Mouse (Mus musculus): ENCODE measurements around the gene D430041D05Rik. TPM values are rescaled to one million over a fixed set of nuclear protein-coding genes. Genes with fewer than 3 reads are reported as not detected.

D430041D05Rik gene
- polyA plus RNA-seq, 1 experiment from 2014 or later, result not detected

GRCm38 (mm10) chr2:104267049-104267448 is 143.8 kb downstream of the D430041D05Rik start:
- 40% methylated on average over 4 of the region's 4 CpGs for WGBS (ENCODE audit: insufficient replicate concordance)
- no peaks in the 10 kb centered on the region for H3K9me3 ChIP-seq (replicated peaks)
- no peak overlapping the region for H3K27ac ChIP-seq (replicated peaks)
- H3K4me3 ChIP-seq (replicated peaks), result no peak overlapping the region
- no peaks in the 10 kb centered on the region for H3K4me1 ChIP-seq (replicated peaks)
- H3K27me3 ChIP-seq, result no peaks in the 10 kb centered on the region
- no peak overlapping the region for H3K4me2 ChIP-seq
- ATAC-seq (ENCODE audit: insufficient read depth), result no peak
- no peak overlapping the region for H3K9ac ChIP-seq
- H3K36me3 ChIP-seq (replicated peaks), result no peaks in the 10 kb centered on the region

- H3K27ac ChIP-seq (replicated peaks), result no peak overlapping the region
Measured at GRCm38 (mm10) chr2:104261741-104262067, 149.1 kb downstream of the D430041D05Rik start.

DNA sequence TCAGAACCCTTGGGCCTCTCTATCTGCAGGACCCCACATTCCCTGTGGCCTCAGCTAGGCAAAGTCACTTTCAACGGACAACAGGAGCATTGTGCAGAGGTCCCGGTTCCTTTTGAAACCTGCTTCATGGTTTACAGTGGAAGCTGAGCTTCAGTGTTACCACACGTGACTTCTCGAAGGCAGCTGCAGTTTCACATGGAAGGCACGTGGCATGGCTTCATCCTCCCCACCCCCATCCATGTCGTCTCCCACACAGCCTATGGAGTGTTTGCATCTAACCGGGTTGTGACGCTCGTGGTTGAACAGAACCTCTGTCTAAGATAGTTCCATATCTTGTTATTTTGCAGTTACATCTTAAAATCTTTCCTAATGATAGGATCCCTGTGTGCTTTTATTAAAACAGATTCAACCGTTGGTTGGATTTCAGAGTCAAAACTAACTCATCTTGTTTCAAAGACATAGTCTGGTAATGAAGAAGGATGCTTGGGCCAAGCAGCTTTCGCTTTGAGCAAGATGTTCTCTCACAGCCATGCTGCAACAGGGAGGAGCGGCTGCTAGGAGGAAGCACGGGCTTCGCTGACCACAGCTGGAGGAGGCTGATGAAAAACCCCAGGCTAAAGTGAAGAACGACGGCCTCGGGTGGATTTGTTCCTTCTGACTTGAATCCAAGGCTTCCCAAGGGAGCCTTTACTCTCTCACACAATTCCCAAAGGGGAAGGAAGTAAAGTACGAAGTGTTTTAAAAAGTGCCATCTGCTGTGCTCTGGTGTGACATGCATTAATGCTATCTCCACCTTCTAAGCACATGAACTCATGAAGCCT is 149.7 kb downstream of the D430041D05Rik start:
- Histone ChIP-seq H3K9ac (no peak overlapping the region), H3K9me3 (replicated peaks) (no peaks in the 10 kb centered on the region), H3K4me2 (no peak overlapping the region), H3K27ac (replicated peaks) (no peak overlapping the region), H3K27me3 (no peaks in the 10 kb centered on the region), H3K4me1 (replicated peaks) (no peaks in the 10 kb centered on the region), H3K4me3 (replicated peaks) (no peak overlapping the region), H3K36me3 (replicated peaks) (no peaks in the 10 kb centered on the region)
- WGBS (ENCODE audit: insufficient replicate concordance), result 55% methylated on average over 18 of the region's 18 CpGs
- ATAC-seq (ENCODE audit: insufficient read depth), result no peak

More at GRCm38 (mm10) chr2:104261741-104262067, 149.1 kb downstream of the D430041D05Rik start:
- ATAC-seq (ENCODE audit: insufficient read depth), result no peak
- WGBS (ENCODE audit: insufficient replicate concordance), result 54% methylated on average over 4 of the region's 4 CpGs
- no peak overlapping the region for H3K9ac ChIP-seq
- H3K9me3 ChIP-seq (replicated peaks), result no peaks in the 10 kb centered on the region
- no peak overlapping the region for H3K4me3 ChIP-seq (replicated peaks)
- no peaks in the 10 kb centered on the region for H3K27me3 ChIP-seq
- no peak overlapping the region for H3K4me2 ChIP-seq
- H3K36me3 ChIP-seq (replicated peaks), result no peaks in the 10 kb centered on the region
- H3K4me1 ChIP-seq (replicated peaks), result no peaks in the 10 kb centered on the region

DNA sequence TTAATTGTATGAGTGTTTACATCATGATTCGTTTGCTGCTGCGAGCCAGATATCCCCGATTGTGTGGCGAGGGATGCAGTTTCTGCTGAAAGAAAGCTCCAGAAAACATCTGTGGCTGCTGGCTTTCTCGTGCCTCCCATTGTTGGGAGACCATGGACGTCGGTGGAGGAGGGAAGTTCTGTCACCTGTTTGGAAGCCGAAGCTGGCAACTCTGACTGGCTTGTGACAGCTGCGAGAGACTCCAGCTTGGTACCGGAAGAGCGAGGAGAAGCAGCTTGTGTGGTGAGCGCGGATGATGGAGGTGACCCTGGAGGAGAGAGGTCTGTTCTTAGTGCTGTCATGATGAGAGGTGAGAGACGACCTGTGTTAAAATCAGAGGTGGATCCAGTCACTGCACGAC is 154.2 kb downstream of the D430041D05Rik start:
- Histone ChIP-seq H3K36me3 (replicated peaks) (no peaks in the 10 kb centered on the region), H3K4me3 (replicated peaks) (no peak overlapping the region), H3K27me3 (no peaks in the 10 kb centered on the region), H3K9ac (no peak overlapping the region), H3K9me3 (replicated peaks) (no peaks in the 10 kb centered on the region), H3K4me1 (replicated peaks) (no peaks in the 10 kb centered on the region), H3K27ac (replicated peaks) (no peak overlapping the region), H3K4me2 (no peak overlapping the region)
- WGBS (ENCODE audit: insufficient replicate concordance), result 65% methylated on average over 15 of the region's 15 CpGs
- no peak for ATAC-seq (ENCODE audit: insufficient read depth)

DNA sequence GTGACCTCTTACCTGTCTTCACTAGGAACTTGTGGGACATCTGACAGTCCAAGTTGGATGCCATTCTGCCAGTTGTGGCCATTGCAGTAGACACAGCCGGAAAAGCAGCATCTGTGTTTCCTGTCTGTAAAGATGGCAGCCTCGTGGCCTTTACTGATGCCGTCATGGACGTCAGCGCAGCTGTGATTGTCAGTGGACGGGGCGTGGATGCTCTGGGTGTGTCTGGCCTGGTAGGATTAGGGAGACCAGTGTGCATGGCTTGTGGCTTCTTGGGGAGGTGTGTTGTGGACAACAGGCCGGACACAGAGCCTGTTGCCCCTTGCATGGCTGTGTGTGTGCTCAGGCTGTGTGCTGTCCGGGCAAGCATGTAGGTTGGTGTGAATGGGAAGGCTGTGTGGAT is 155.9 kb downstream of the D430041D05Rik start:
- Histone ChIP-seq H3K4me1 (replicated peaks) (no peaks in the 10 kb centered on the region), H3K4me3 (replicated peaks) (no peak overlapping the region), H3K9ac (no peak overlapping the region), H3K27ac (replicated peaks) (no peak overlapping the region), H3K9me3 (replicated peaks) (no peaks in the 10 kb centered on the region), H3K27me3 (no peaks in the 10 kb centered on the region), H3K4me2 (no peak overlapping the region), H3K36me3 (replicated peaks) (no peaks in the 10 kb centered on the region)
- 67% methylated on average over 9 of the region's 9 CpGs for WGBS (ENCODE audit: insufficient replicate concordance)
- ATAC-seq (ENCODE audit: insufficient read depth), result no peak

GRCm38 (mm10) chr2:104253341-104253740 is 157.5 kb downstream of the D430041D05Rik start:
- H3K36me3 ChIP-seq (replicated peaks), result no peaks in the 10 kb centered on the region
- no peak for ATAC-seq (ENCODE audit: insufficient read depth)
- H3K9me3 ChIP-seq (replicated peaks), result no peaks in the 10 kb centered on the region
- H3K27ac ChIP-seq (replicated peaks), result no peak overlapping the region
- H3K27me3 ChIP-seq, result no peaks in the 10 kb centered on the region
- H3K4me2 ChIP-seq, result no peak overlapping the region
- no peak overlapping the region for H3K9ac ChIP-seq
- H3K4me1 ChIP-seq (replicated peaks), result no peaks in the 10 kb centered on the region
- no peak overlapping the region for H3K4me3 ChIP-seq (replicated peaks)
- 65% methylated on average over 4 of the region's 4 CpGs for WGBS (ENCODE audit: insufficient replicate concordance)

DNA sequence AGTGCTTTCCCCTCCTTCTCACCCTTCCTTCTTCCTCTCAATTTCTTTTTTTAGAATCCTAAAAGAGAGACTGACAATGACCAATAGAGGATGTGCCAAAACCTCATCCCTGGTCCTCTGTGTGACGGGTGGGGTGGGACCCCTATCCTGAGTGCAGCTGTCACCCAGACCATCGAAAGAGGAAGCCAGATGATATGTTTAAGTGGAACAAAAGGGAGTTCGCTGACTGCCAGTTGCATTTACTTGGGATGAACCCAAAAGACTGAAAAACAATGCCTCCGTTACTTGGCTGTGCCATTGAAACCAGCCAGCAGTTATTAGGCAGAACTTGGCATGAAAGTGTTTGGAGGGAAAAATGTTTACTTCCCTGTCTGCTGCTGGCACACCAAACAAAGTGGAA is 159.2 kb downstream of the D430041D05Rik start:
- Histone ChIP-seq H3K9ac (no peak overlapping the region), H3K4me1 (replicated peaks) (no peaks in the 10 kb centered on the region), H3K4me3 (replicated peaks) (no peak overlapping the region), H3K36me3 (replicated peaks) (no peaks in the 10 kb centered on the region), H3K27ac (replicated peaks) (no peak overlapping the region), H3K9me3 (replicated peaks) (no peaks in the 10 kb centered on the region), H3K27me3 (no peaks in the 10 kb centered on the region), H3K4me2 (no peak overlapping the region)
- WGBS (ENCODE audit: insufficient replicate concordance), result 44% methylated on average over 4 of the region's 4 CpGs
- no peak for ATAC-seq (ENCODE audit: insufficient read depth)

GRCm38 (mm10) chr2:104249856-104250255 is 161.0 kb downstream of the D430041D05Rik start:
- no peak overlapping the region for H3K9ac ChIP-seq
- no peak overlapping the region for H3K27ac ChIP-seq (replicated peaks)
- no peaks in the 10 kb centered on the region for H3K9me3 ChIP-seq (replicated peaks)
- ATAC-seq (ENCODE audit: insufficient read depth), result no peak
- WGBS (ENCODE audit: insufficient replicate concordance), result 36% methylated on average over 2 of the region's 2 CpGs
- no peak overlapping the region for H3K4me2 ChIP-seq
- no peak overlapping the region for H3K4me3 ChIP-seq (replicated peaks)
- no peaks in the 10 kb centered on the region for H3K27me3 ChIP-seq
- H3K36me3 ChIP-seq (replicated peaks), result no peaks in the 10 kb centered on the region
- H3K4me1 ChIP-seq (replicated peaks), result no peaks in the 10 kb centered on the region

DNA sequence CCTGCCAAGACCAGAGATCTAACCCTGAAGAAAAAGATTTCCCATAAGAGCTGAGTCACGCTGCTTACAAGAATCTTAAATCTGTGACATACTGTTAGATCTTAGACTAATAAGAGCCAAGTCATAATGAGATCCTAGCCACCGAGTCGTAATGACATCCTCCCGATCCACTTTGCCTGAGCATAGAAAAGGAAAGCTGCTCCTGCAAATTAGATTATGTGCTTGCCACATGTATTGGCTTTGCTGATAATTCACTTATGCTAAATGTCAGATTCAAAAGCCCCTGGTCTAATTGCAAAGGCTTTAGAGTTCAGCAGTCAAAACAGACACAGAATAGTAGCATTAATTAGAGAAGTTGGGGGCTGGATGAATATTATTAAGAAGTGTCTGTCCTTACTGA is 164.0 kb downstream of the D430041D05Rik start:
- no peak for ATAC-seq (ENCODE audit: insufficient read depth)
- Histone ChIP-seq H3K4me1 (replicated peaks) (no peaks in the 10 kb centered on the region), H3K27me3 (no peaks in the 10 kb centered on the region), H3K4me3 (replicated peaks) (no peak overlapping the region), H3K36me3 (replicated peaks) (no peaks in the 10 kb centered on the region), H3K9ac (no peak overlapping the region), H3K9me3 (replicated peaks) (no peaks in the 10 kb centered on the region), H3K4me2 (no peak overlapping the region), H3K27ac (replicated peaks) (no peak overlapping the region)
- 70% methylated on average over 4 of the region's 4 CpGs for WGBS (ENCODE audit: insufficient replicate concordance)

DNA sequence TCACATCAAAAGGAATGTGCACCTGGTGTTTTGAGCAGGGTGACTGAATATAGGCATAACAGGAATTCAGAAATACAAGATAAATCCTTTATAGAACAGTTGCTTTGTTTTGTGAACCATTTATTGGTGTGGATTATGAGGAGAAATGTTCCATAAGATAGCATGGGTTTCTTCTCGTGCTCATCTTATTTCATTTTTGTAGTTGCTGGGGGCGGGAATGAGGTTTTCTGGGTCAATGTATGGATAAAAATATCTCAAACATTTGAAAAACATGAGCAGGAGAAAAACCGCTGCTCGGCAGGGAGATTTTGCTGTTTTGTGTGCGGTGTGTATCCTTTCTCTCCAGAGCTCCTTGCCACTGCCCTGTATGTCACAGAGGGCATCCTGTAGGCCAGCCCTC is 168.8 kb downstream of the D430041D05Rik start:
- no peak overlapping the region for H3K27ac ChIP-seq (replicated peaks)
- no peaks in the 10 kb centered on the region for H3K36me3 ChIP-seq (replicated peaks)
- H3K4me3 ChIP-seq (replicated peaks), result no peak overlapping the region
- H3K4me2 ChIP-seq, result no peak overlapping the region
- ATAC-seq (ENCODE audit: insufficient read depth), result no peak
- 67% methylated on average over 5 of the region's 5 CpGs for WGBS (ENCODE audit: insufficient replicate concordance)
- no peaks in the 10 kb centered on the region for H3K4me1 ChIP-seq (replicated peaks)
- no peaks in the 10 kb centered on the region for H3K27me3 ChIP-seq
- H3K9ac ChIP-seq, result no peak overlapping the region
- H3K9me3 ChIP-seq (replicated peaks), result no peaks in the 10 kb centered on the region

DNA sequence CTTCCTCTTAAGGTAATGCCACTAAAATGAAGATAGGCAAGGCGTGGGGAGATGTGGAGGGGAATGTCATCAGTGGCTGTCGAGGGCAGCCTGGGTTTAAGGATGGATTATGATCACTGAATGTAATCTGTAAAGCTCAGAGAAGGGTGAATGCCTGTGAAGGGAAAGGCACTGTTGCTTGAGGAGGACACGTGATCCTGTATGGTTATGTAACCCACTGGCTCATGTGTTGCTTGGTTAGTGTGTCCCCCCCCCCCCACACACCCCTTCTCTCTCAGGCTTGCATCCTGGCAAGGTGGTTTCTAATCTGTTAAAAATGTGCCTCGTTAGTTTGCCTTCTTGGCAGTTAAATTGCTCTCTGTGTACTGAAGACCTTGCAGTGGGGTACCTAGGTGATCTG is 173.7 kb downstream of the D430041D05Rik start:
- H3K4me1 ChIP-seq (replicated peaks), result no peaks in the 10 kb centered on the region
- H3K4me2 ChIP-seq, result no peak overlapping the region
- H3K9me3 ChIP-seq (replicated peaks), result no peaks in the 10 kb centered on the region
- H3K27me3 ChIP-seq, result no peaks in the 10 kb centered on the region
- H3K36me3 ChIP-seq (replicated peaks), result no peaks in the 10 kb centered on the region
- no peak for ATAC-seq (ENCODE audit: insufficient read depth)
- H3K9ac ChIP-seq, result no peak overlapping the region
- H3K27ac ChIP-seq (replicated peaks), result no peak overlapping the region
- no peak overlapping the region for H3K4me3 ChIP-seq (replicated peaks)
- 49% methylated on average over 4 of the region's 4 CpGs for WGBS (ENCODE audit: insufficient replicate concordance)

DNA sequence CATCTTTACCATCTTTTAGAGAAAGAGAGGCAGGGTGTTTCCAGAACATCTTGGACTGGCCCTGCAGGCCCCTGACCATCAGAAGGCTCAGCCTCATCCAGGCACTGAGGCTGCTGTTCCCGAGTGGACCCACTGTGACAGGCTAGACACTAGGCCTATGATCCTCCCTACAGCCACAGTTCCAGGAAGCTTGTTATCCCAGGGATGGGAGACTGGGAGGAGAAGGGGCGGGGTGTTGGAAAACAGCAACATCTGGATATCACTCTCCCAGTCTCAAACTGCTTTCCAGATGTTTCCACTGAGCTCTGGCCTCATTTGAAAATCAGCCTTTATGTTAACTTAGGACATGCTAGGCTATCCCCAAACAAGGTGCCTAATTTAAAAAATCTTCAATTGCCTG is 180.4 kb downstream of the D430041D05Rik start:
- no peaks in the 10 kb centered on the region for H3K9me3 ChIP-seq (replicated peaks)
- H3K36me3 ChIP-seq (replicated peaks), result no peaks in the 10 kb centered on the region
- H3K4me2 ChIP-seq, result no peak overlapping the region
- H3K27ac ChIP-seq (replicated peaks), result no peak overlapping the region
- ATAC-seq (ENCODE audit: insufficient read depth), result no peak
- H3K9ac ChIP-seq, result no peak overlapping the region
- 35% methylated on average over 2 of the region's 2 CpGs for WGBS (ENCODE audit: insufficient replicate concordance)
- H3K4me1 ChIP-seq (replicated peaks), result no peaks in the 10 kb centered on the region
- H3K27me3 ChIP-seq, result no peaks in the 10 kb centered on the region
- H3K4me3 ChIP-seq (replicated peaks), result no peak overlapping the region

Measured in liver, embryonic 15.5 days (tissue).